Mouse (Mus musculus) heart, embryonic 14.5 days (tissue): ENCODE data around the gene Wdr75. TPM values are rescaled to one million over a fixed set of nuclear protein-coding genes. Genes with fewer than 3 reads are reported as not detected.

Experiments
- ATAC-seq: fragments of 200-750 bp; cut with Nextera tagmentation; 2 replicates; pipeline ENCODE4 v1.8.0; 2017; ENCODE audit warnings: low read depth, moderate TSS enrichment; ENCODE audit not compliant: insufficient number of reproducible peaks, insufficient read depth, low FRiP score
- H3K27ac ChIP-seq, 2 experiments: fragments of 200-500 bp in 1 of 2; fragments of 300-500 bp in 1 of 2; sonication (generic) in 1 of 2; replicated peaks in 1 of 2; 2 replicates each; pipeline ENCODE4 v1.5.1; 2012 to 2014; ENCODE audit warnings: low read depth in 2 of 2, low read length in 2 of 2, control low read depth in 1 of 2, mild to moderate bottlenecking in 1 of 2, mixed read lengths in 1 of 2; ENCODE audit not compliant: control insufficient read depth in 1 of 2, insufficient read depth in 1 of 2
- H3K27me3 ChIP-seq: fragments of 300-500 bp; sonication (generic); 2 replicates; pipeline ENCODE4 v1.6.1; 2014; ENCODE audit warnings: mild to moderate bottlenecking, low read length, control low read depth; ENCODE audit not compliant: control insufficient read depth, insufficient read depth
- H3K36me3 ChIP-seq: fragments of 300-500 bp; sonication (generic); 2 replicates; pipeline ENCODE4 v1.6.1; 2014; ENCODE audit warnings: mild to moderate bottlenecking, control low read depth, low read length, mixed read lengths; ENCODE audit not compliant: control insufficient read depth, insufficient read depth
- H3K4me1 ChIP-seq, 2 experiments: fragments of 200-500 bp in 1 of 2; fragments of 300-500 bp in 1 of 2; sonication (generic) in 1 of 2; 2 replicates each; pipeline ENCODE4 v1.6.1; 2012 to 2014; ENCODE audit warnings: low read length in 2 of 2, control low read depth in 1 of 2, mixed read lengths in 1 of 2; ENCODE audit not compliant: control insufficient read depth in 2 of 2, insufficient read depth in 2 of 2
- H3K4me2 ChIP-seq: fragments of 300-500 bp; sonication (generic); 2 replicates; pipeline ENCODE4 v1.6.1; 2014; ENCODE audit warnings: mild to moderate bottlenecking, low read length
- H3K4me3 ChIP-seq, 2 experiments: fragments of 200-500 bp in 1 of 2; fragments of 300-500 bp in 1 of 2; sonication (generic) in 1 of 2; 2 replicates each; pipeline ENCODE4 v1.5.1; 2012 to 2014; ENCODE audit warnings: low read length in 2 of 2, mild to moderate bottlenecking in 2 of 2, control low read depth in 1 of 2, low read depth in 1 of 2, moderate library complexity in 1 of 2; ENCODE audit not compliant: control insufficient read depth in 1 of 2, insufficient read depth in 1 of 2
- H3K9ac ChIP-seq: fragments of 300-500 bp; sonication (generic); 2 replicates; pipeline ENCODE4 v1.6.1; 2014; ENCODE audit warnings: mild to moderate bottlenecking, low read length
- H3K9me3 ChIP-seq: fragments of 300-500 bp; sonication (generic); 2 replicates; pipeline ENCODE4 v1.6.1; 2016; ENCODE audit warnings: low read length, control low read depth; ENCODE audit not compliant: control insufficient read depth
- WGBS: fragments of 180-500 bp; shearing (Covaris S2); extraction: QIAGEN DNeasy Blood & Tissue Kit; methylation state at CpG from one replicate; pipeline ENCODE4 v1.1.7; 2014; 5-methylcytosine and 5-hydroxymethylcytosine counted together
- polyA plus RNA-seq: library from polyadenylated mRNA; unstranded; fragments of >200 nt; fragmentation: Nextera tagmentation; extraction: Ambion mirVana; gene quantifications from 2 replicates; pipeline ENCODE4 v1.2.1, GENCODE M21; 2014

The Wdr75 gene
- polyA plus RNA-seq, 1 experiment from 2014 or later = 44.0 TPM

- Histone ChIP-seq H3K9me3 (no peaks in the 10 kb centered on the region), H3K9ac (no peak overlapping the region), H3K4me3 (no peak overlapping the region), H3K36me3 (peaks cover 47% of the 10 kb centered on the region), H3K4me1 (no peaks in the 10 kb centered on the region), H3K4me2 (no peak overlapping the region), H3K27me3 (no peaks in the 10 kb centered on the region), H3K27ac (no peak overlapping the region)
- 53% methylated on average over 5 of the region's 5 CpGs for WGBS
- ATAC-seq = no peak
These were observed 30.2 kb downstream of the Wdr75 start for GRCm38 (mm10) chr1:45825140-45825539.

DNA sequence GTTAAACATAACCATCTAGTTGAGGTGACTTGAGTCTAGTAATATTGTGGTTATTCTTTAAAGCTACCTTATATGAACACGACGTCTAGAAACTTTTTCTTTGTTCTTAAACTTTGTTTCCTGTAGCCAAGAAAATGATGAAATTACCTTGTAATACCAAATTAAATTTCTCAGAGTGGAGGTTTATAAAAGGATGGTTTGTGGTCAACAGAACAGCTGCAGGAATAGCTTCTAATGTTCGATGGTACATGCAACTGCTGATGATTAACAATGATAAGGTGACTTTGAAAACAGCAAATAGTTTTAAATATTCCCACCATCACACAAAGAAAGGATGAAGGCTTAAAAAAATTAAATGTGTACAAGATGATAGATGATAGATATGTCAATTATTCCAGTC is 30.7 kb downstream of the Wdr75 start:
- H3K9ac ChIP-seq = no peak overlapping the region
- H3K4me3 ChIP-seq = no peak overlapping the region
- WGBS = 91% methylated on average over 3 of the region's 3 CpGs
- H3K27me3 ChIP-seq = no peaks in the 10 kb centered on the region
- H3K36me3 ChIP-seq = peaks cover 43% of the 10 kb centered on the region
- ATAC-seq = no peak
- H3K4me2 ChIP-seq = no peak overlapping the region
- no peak overlapping the region for H3K27ac ChIP-seq
- H3K9me3 ChIP-seq = no peaks in the 10 kb centered on the region
- H3K4me1 ChIP-seq = no peaks in the 10 kb centered on the region

DNA sequence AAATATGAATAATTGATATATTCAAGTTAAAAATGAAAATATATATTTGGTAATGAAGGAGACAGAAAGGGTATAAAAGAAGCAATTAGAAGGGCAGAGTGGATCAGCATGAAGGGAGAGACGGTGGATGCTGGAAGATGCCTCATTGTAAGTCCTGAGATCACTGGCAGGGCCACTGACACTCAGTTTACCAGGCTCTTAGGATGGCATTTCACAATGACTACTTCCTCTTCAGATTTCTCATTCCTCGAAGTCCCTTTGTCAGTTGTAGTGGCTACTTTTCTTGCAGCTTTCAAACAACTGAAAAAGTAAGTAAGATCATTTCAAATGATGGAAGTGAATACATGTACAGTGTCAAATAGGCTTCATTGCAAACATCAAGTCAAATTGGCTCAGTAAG is 31.2 kb downstream of the Wdr75 start:
- H3K36me3 ChIP-seq = peaks cover 37% of the 10 kb centered on the region
- no peaks in the 10 kb centered on the region for H3K9me3 ChIP-seq
- 74% methylated on average over 2 of the region's 2 CpGs for WGBS
- no peaks in the 10 kb centered on the region for H3K27me3 ChIP-seq
- no peak overlapping the region for H3K9ac ChIP-seq
- H3K27ac ChIP-seq = no peak overlapping the region
- H3K4me1 ChIP-seq = no peaks in the 10 kb centered on the region
- no peak overlapping the region for H3K4me3 ChIP-seq
- H3K4me2 ChIP-seq = no peak overlapping the region
- no peak for ATAC-seq

- ATAC-seq = no peak
- Histone ChIP-seq H3K4me2 (no peak overlapping the region), H3K36me3 (peaks cover 31% of the 10 kb centered on the region), H3K9me3 (no peaks in the 10 kb centered on the region), H3K27ac (no peak overlapping the region), H3K9ac (no peak overlapping the region), H3K27me3 (no peaks in the 10 kb centered on the region), H3K4me1 (no peaks in the 10 kb centered on the region), H3K4me3 (no peak overlapping the region)
- 86% methylated on average over 2 of the region's 2 CpGs for WGBS
These were observed 31.8 kb downstream of the Wdr75 start for GRCm38 (mm10) chr1:45826796-45827195.

- Histone ChIP-seq H3K36me3 (no peaks in the 10 kb centered on the region), H3K4me2 (no peak overlapping the region), H3K4me1 (no peaks in the 10 kb centered on the region), H3K27me3 (no peaks in the 10 kb centered on the region), H3K9ac (no peak overlapping the region), H3K9me3 (no peaks in the 10 kb centered on the region), H3K27ac (no peak overlapping the region), H3K4me3 (no peak overlapping the region)
- ATAC-seq = no peak
- 82% methylated on average over 8 of the region's 8 CpGs for WGBS
These were observed 35.7 kb downstream of the Wdr75 start for GRCm38 (mm10) chr1:45830453-45831206.

- 72% methylated on average over 4 of the region's 4 CpGs for WGBS
- H3K9me3 ChIP-seq = no peaks in the 10 kb centered on the region
- no peak for ATAC-seq
These were observed 40.5 kb downstream of the Wdr75 start for GRCm38 (mm10) chr1:45835362-45836063.

GRCm38 (mm10) chr1:45837736-45838135 is 42.8 kb downstream of the Wdr75 start:
- WGBS = 23% methylated on average over 4 of the region's 4 CpGs
- H3K27ac ChIP-seq = peak overlapping the region; percentile 65 to 66; a peak in 3 of 4 replicates
- ATAC-seq = peak; percentile 78; the same call in 1 of the 2 replicates

More at GRCm38 (mm10) chr1:45835362-45836063, 40.5 kb downstream of the Wdr75 start:
- no peak overlapping the region for H3K4me3 ChIP-seq
- no peak overlapping the region for H3K4me2 ChIP-seq
- H3K4me1 ChIP-seq = peaks cover 2 to 8% of the 10 kb centered on the region in 2 experiments; a peak in 2 of 4 replicates
- H3K36me3 ChIP-seq = no peaks in the 10 kb centered on the region
- H3K9ac ChIP-seq = no peak overlapping the region
- no peaks in the 10 kb centered on the region for H3K27me3 ChIP-seq
- H3K27ac ChIP-seq = no peak overlapping the region

More at GRCm38 (mm10) chr1:45837736-45838135, 42.8 kb downstream of the Wdr75 start:
- H3K4me1 ChIP-seq = peaks cover 2 to 13% of the 10 kb centered on the region in 2 experiments; a peak in 2 of 4 replicates
- no peak overlapping the region for H3K4me3 ChIP-seq
- H3K36me3 ChIP-seq = no peaks in the 10 kb centered on the region
- no peaks in the 10 kb centered on the region for H3K27me3 ChIP-seq
- no peaks in the 10 kb centered on the region for H3K9me3 ChIP-seq
- H3K9ac ChIP-seq = no peak overlapping the region
- H3K4me2 ChIP-seq = no peak overlapping the region
